ENCODE assay signal across 8 mouse cellular contexts in genomic region chr2:148478141-148478701, GRCm38 (mm10). TPM values are rescaled to one million over a fixed set of nuclear protein-coding genes. Genes with fewer than 3 reads are reported as not detected.
DNase-seq lines count a peak whose midpoint lies in the region.

No protein-coding gene starts in this region.

- peak; percentile 9 to 28 for DNase-seq in layer of hippocampus, postnatal 10 days (ENCODE audit: low spot score in 2 of 2)
- no peak for DNase-seq in layer of hippocampus, adult 11-12 months (ENCODE audit: low spot score)
- DNase-seq in embryo, embryonic 10.5 days (ENCODE audit: low spot score), result peak; percentile 74
- DNase-seq in heart, adult 9 months (ENCODE audit: low spot score in 2 of 2), result peak; percentile 91 to 94
- DNase-seq in kidney, adult 9 months, result peak; percentile 67
- peak; percentile 65 for DNase-seq in mesoderm, embryonic 11.5 days (ENCODE audit: low read depth, low spot score)
- DNase-seq in thymus, postnatal 10 days (ENCODE audit: low spot score in 2 of 2), result no peak
- no peak for DNase-seq in cerebellum, adult 11 months

RNA-seq across cellular contexts. Expression of gene Cd93, which starts 34.9 kb away (rescaled TPM):
- 10 to 100 TPM; 21.4 to 21.9 TPM for total RNA-seq in layer of hippocampus, postnatal 10 days (2021)

Comparison
In these comparisons a context has a peak if more than half of its experiments do, and no peak if none do; other contexts are left out.
1. DNase-seq: peak in layer of hippocampus, postnatal 10 days (2 of 2), embryo, embryonic 10.5 days (single experiment), heart, adult 9 months (2 of 2), kidney, adult 9 months (single experiment) and mesoderm, embryonic 11.5 days (single experiment); none in layer of hippocampus, adult 11-12 months (single experiment), thymus, postnatal 10 days (0 of 2) and cerebellum, adult 11 months (single experiment).